Mouse (Mus musculus) stomach, embryonic 15.5 days (tissue): ENCODE measurements around the gene Prrc2a. TPM values are rescaled to one million over a fixed set of nuclear protein-coding genes. Genes with fewer than 3 reads are reported as not detected.

Experiments used
- ATAC-seq: fragments of 200-750 bp; cut with Nextera tagmentation; 2 replicates; pipeline ENCODE4 v1.8.0; 2017; ENCODE audit warnings: low read depth, moderate number of reproducible peaks, moderate TSS enrichment; ENCODE audit not compliant: insufficient read depth, low FRiP score
- H3K27ac ChIP-seq: fragments of 300-500 bp; sonication (generic); 2 replicates; pipeline ENCODE4 v1.5.1; 2015; ENCODE audit warnings: mild to moderate bottlenecking, inconsistent platforms
- H3K27me3 ChIP-seq: fragments of 300-500 bp; sonication (generic); replicated peaks from 2 replicates; pipeline ENCODE4 v1.6.1; 2015; ENCODE audit warnings: inconsistent platforms
- H3K36me3 ChIP-seq: fragments of 300-500 bp; sonication (generic); 2 replicates; pipeline ENCODE4 v1.6.1; 2015; ENCODE audit warnings: inconsistent platforms
- H3K4me1 ChIP-seq: fragments of 300-500 bp; sonication (generic); 2 replicates; pipeline ENCODE4 v1.6.1; 2015; ENCODE audit warnings: inconsistent platforms
- H3K4me2 ChIP-seq: fragments of 300-500 bp; sonication (generic); 2 replicates; pipeline ENCODE4 v1.6.1; 2015; ENCODE audit warnings: mild to moderate bottlenecking, inconsistent platforms
- H3K4me3 ChIP-seq: fragments of 300-500 bp; sonication (generic); replicated peaks from 2 replicates; pipeline ENCODE4 v1.5.1; 2015; ENCODE audit warnings: inconsistent platforms
- H3K9ac ChIP-seq: fragments of 300-500 bp; sonication (generic); 2 replicates; pipeline ENCODE4 v1.6.1; 2015; ENCODE audit warnings: inconsistent platforms
- H3K9me3 ChIP-seq: fragments of 300-500 bp; sonication (generic); 2 replicates; pipeline ENCODE4 v1.6.1; 2016; ENCODE audit warnings: inconsistent platforms
- WGBS: fragments of 180-500 bp; shearing (Covaris S2); methylation state at CpG from one replicate; pipeline ENCODE4 v1.1.7; 2015; 5-methylcytosine and 5-hydroxymethylcytosine counted together
- polyA plus RNA-seq: library from polyadenylated mRNA; unstranded; fragments of >200 nt; fragmentation: Nextera tagmentation; extraction: Ambion mirVana; gene quantifications from 2 replicates; pipeline ENCODE4 v1.2.1, GENCODE M21; 2015

Prrc2a gene
- polyA plus RNA-seq, 1 experiment from 2014 or later, result 148 TPM

- no peak overlapping the region for H3K4me2 ChIP-seq
- H3K4me3 ChIP-seq, result no peak overlapping the region
- no peak for ATAC-seq
- H3K4me1 ChIP-seq, result peaks cover 18% of the 10 kb centered on the region; the same call in 1 of the 2 replicates
- 57% methylated on average over 7 of the region's 7 CpGs for WGBS
- no peaks in the 10 kb centered on the region for H3K36me3 ChIP-seq
- no peak overlapping the region for H3K27ac ChIP-seq
- H3K9ac ChIP-seq, result no peak overlapping the region
- H3K9me3 ChIP-seq, result no peaks in the 10 kb centered on the region
- peaks cover 24% of the 10 kb centered on the region for H3K27me3 ChIP-seq
Measured at GRCm38 (mm10) chr17:35198029-35198428, 33.3 kb upstream of the Prrc2a start.

DNA sequence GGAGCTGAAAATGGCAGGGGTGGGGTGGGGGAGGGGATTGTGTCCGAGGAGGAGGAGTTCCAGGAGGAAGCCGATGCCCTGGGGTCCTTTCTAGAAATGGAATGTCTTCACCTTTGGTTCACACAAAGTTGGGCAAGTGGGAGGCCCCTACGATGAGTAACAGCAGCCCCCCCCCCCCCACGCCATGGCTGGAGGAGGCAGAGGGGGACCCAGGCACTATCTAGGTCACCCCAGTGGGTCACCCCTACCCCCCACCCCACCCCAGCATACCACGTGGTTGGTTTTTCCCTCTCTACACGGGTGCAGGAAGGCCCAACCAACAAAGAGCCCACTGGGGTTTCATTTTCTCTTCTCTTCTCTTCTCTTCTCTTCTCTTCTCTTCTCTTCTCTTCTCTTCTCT is 32.4 kb upstream of the Prrc2a start:
- H3K27ac ChIP-seq, result no peak overlapping the region
- no peak overlapping the region for H3K9ac ChIP-seq
- WGBS, result 17% methylated on average over 6 of the region's 6 CpGs
- no peak overlapping the region for H3K4me3 ChIP-seq
- no peaks in the 10 kb centered on the region for H3K9me3 ChIP-seq
- H3K27me3 ChIP-seq, result peaks cover 24% of the 10 kb centered on the region
- H3K36me3 ChIP-seq, result no peaks in the 10 kb centered on the region
- ATAC-seq, result no peak
- no peak overlapping the region for H3K4me2 ChIP-seq
- H3K4me1 ChIP-seq, result peaks cover 18% of the 10 kb centered on the region; the same call in 1 of the 2 replicates

DNA sequence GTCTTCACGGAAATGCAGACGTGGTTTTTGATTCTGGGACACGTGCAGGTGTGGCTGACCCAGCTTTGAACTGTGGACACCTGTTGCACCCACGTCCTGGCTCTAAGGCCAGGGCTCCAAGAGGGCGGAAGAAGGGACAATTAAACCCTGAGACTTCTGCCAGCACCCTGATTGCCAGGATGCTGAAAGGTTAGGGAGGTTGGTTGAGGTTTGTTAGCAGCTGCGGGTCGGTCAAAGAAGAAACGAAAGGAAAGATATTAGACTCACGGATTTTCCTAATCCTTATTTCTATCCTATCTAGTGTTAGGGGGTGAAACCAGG is 31.6 kb upstream of the Prrc2a start:
- H3K4me2 ChIP-seq, result peak overlapping the region; percentile 93
- ATAC-seq, result no peak
- no peak overlapping the region for H3K9ac ChIP-seq
- H3K36me3 ChIP-seq, result no peaks in the 10 kb centered on the region
- H3K9me3 ChIP-seq, result no peaks in the 10 kb centered on the region
- peaks cover 16% of the 10 kb centered on the region for H3K27me3 ChIP-seq
- peaks cover 15% of the 10 kb centered on the region; the same call in 1 of the 2 replicates for H3K4me1 ChIP-seq
- peak overlapping the region; percentile 47 for H3K4me3 ChIP-seq
- no peak overlapping the region for H3K27ac ChIP-seq
- 31% methylated on average over 9 of the region's 9 CpGs for WGBS

GRCm38 (mm10) chr17:35195631-35196320 is 31.1 kb upstream of the Prrc2a start:
- peaks cover 15% of the 10 kb centered on the region for H3K27me3 ChIP-seq
- WGBS, result 2% methylated on average over 63 of the region's 66 CpGs

GRCm38 (mm10) chr17:35194844-35195630 is 30.3 kb upstream of the Prrc2a start:
- H3K36me3 ChIP-seq, result no peaks in the 10 kb centered on the region
- H3K27me3 ChIP-seq, result peaks cover 15% of the 10 kb centered on the region
- no peak for ATAC-seq

More at GRCm38 (mm10) chr17:35195631-35196320, 31.1 kb upstream of the Prrc2a start:
- peak; percentile 73 for ATAC-seq
- no peak overlapping the region for H3K27ac ChIP-seq
- no peaks in the 10 kb centered on the region for H3K9me3 ChIP-seq
- H3K4me3 ChIP-seq, result peak overlapping the region; percentile 47
- H3K4me2 ChIP-seq, result peak overlapping the region; percentile 93
- H3K9ac ChIP-seq, result peak overlapping the region; percentile 35
- no peaks in the 10 kb centered on the region for H3K36me3 ChIP-seq
- H3K4me1 ChIP-seq, result peaks cover 15% of the 10 kb centered on the region; the same call in 1 of the 2 replicates

GRCm38 (mm10) chr17:35193881-35194843 is 29.5 kb upstream of the Prrc2a start, which contains the start of gene Ltb:
Ltb (plus strand) TSS chr17:35194439.
- H3K4me1 ChIP-seq, result peaks cover 15% of the 10 kb centered on the region; the same call in 1 of the 2 replicates
- WGBS, result 54% methylated on average over 28 of the region's 28 CpGs
- no peak for ATAC-seq
- no peak within 1 kb of the TSS for H3K27ac ChIP-seq
- no peaks in the 10 kb centered on the region for H3K9me3 ChIP-seq
- H3K36me3 ChIP-seq, result no peaks in the 10 kb centered on the region
- peak within 1 kb of the TSS; percentile 47 for H3K4me3 ChIP-seq
- no peak within 1 kb of the TSS for H3K9ac ChIP-seq
- H3K4me2 ChIP-seq, result peak within 1 kb of the TSS; percentile 93
- peaks cover 15% of the 10 kb centered on the region for H3K27me3 ChIP-seq

More at GRCm38 (mm10) chr17:35194844-35195630, 30.3 kb upstream of the Prrc2a start:
- Histone ChIP-seq H3K4me1 (peaks cover 15% of the 10 kb centered on the region; the same call in 1 of the 2 replicates), H3K9ac (no peak overlapping the region), H3K4me3 (peak overlapping the region; percentile 47), H3K4me2 (peak overlapping the region; percentile 93), H3K27ac (no peak overlapping the region), H3K9me3 (no peaks in the 10 kb centered on the region)
- 38% methylated on average over 19 of the region's 19 CpGs for WGBS

DNA sequence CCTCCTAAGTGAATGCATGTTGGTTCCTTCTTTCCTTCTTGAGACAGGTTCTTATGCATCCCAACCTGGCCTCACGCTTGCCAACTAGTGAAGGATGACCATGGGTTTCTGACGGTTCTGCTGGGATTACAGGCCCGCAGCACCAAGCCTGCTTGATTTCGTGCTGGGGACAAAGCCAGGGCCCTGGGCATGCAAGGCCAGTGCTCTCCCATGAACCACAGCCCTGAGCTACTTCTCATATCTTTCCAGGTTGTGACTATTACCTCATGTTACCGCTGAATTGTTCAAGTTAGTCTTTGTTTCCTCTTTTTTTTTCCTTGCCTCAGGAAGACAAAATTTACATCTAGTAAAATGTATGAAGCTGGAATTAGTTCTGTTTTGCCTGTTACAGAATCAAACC is 28.2 kb upstream of the Prrc2a start:
- Histone ChIP-seq H3K4me3 (no peak overlapping the region), H3K4me2 (no peak overlapping the region), H3K36me3 (no peaks in the 10 kb centered on the region), H3K9me3 (no peaks in the 10 kb centered on the region), H3K4me1 (peaks cover 15% of the 10 kb centered on the region; the same call in 1 of the 2 replicates), H3K27me3 (peaks cover 11% of the 10 kb centered on the region), H3K27ac (no peak overlapping the region; the same call in 1 of the 2 replicates), H3K9ac (no peak overlapping the region)
- no peak for ATAC-seq
- 86% methylated on average over 5 of the region's 5 CpGs for WGBS

DNA sequence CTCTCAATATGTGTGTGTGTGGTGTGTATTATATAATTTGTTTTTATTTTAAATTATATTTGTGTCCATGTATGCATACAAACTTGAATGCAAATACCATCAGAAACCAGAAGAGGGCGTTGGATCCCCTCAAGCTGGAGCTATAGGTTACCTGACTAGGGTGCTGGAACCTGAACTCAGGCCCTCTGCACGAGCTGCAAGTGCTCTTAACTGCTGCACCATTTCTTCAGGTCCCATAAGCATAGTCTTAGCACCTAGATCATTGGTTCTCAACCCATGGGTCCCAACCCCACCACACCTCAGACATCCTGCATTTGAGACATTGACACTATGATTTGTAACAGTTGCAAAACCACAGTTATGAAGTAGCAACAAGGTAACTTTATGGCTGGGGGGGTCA is 27.0 kb upstream of the Prrc2a start:
- Histone ChIP-seq H3K36me3 (no peaks in the 10 kb centered on the region), H3K27me3 (peaks cover 11% of the 10 kb centered on the region), H3K27ac (no peak overlapping the region), H3K9me3 (no peaks in the 10 kb centered on the region), H3K9ac (no peak overlapping the region), H3K4me2 (no peak overlapping the region), H3K4me1 (peaks cover 16% of the 10 kb centered on the region), H3K4me3 (no peak overlapping the region)
- ATAC-seq, result no peak
- WGBS, result 61% methylated on average over 2 of the region's 2 CpGs

DNA sequence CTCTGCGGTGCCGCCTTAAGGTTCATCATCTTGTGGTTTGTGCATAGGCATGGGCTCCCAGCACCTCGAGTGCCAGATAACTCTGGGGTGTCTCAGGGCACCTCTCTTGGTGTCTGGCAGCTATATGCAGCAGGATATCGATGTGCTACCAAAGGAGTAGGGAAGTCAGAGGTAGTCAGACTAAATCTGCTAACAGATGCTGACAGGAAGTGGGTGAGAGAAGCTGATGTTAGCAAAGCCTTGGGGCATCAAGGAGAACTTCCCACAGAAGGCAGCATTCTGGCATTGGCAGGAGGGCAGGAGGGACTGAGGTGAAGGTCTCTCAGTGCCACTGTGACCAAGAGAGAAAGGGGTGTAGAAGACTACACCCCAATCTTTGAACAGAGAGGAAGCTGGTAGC is 25.4 kb upstream of the Prrc2a start:
- Histone ChIP-seq H3K36me3 (no peaks in the 10 kb centered on the region), H3K4me3 (no peak overlapping the region), H3K4me1 (peaks cover 15% of the 10 kb centered on the region), H3K27ac (no peak overlapping the region), H3K4me2 (no peak overlapping the region), H3K27me3 (peaks cover 3% of the 10 kb centered on the region), H3K9me3 (no peaks in the 10 kb centered on the region), H3K9ac (no peak overlapping the region)
- WGBS, result 69% methylated on average over 4 of the region's 4 CpGs
- no peak for ATAC-seq

DNA sequence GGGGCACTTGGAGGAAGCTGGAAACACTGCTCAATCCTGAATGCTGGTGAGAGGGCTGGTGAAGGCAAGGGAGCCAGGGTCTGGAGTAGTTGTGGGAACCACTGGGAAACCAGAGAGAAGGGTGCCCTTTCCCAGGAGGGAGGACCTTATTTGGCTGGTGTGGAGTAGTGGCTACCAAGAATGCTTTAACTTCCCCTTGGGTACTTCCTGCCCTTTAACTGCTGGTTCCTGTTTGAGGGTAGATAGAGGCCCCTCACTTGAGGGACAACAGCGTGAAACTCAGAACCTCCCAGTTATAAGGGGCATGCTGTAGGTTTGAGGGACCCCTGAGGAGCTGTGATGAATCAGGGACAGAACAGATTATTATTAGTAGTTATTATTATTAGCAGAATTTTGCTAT is 24.5 kb upstream of the Prrc2a start:
- Histone ChIP-seq H3K4me3 (no peak overlapping the region), H3K9ac (no peak overlapping the region), H3K4me2 (no peak overlapping the region), H3K9me3 (no peaks in the 10 kb centered on the region), H3K27me3 (no peaks in the 10 kb centered on the region), H3K27ac (no peak overlapping the region), H3K4me1 (peaks cover 9% of the 10 kb centered on the region), H3K36me3 (no peaks in the 10 kb centered on the region)
- ATAC-seq, result no peak
- 54% methylated on average over 1 of the region's 1 CpGs for WGBS

GRCm38 (mm10) chr17:35187959-35188610 is 23.4 kb upstream of the Prrc2a start, which contains the start of gene Lst1:
Lst1 (minus strand) TSS chr17:35188439.
- Histone ChIP-seq H3K36me3 (no peaks in the 10 kb centered on the region), H3K9me3 (no peaks in the 10 kb centered on the region), H3K4me2 (no peak within 1 kb of the TSS; the same call in 1 of the 2 replicates), H3K27me3 (no peaks in the 10 kb centered on the region), H3K27ac (peak within 1 kb of the TSS; percentile 31; the same call in 1 of the 2 replicates), H3K9ac (no peak within 1 kb of the TSS), H3K4me1 (peaks cover 9% of the 10 kb centered on the region), H3K4me3 (no peak within 1 kb of the TSS)
- WGBS, result 58% methylated on average over 7 of the region's 7 CpGs
- ATAC-seq, result no peak
